Mouse (Mus musculus): Measurements from ENCODE around the gene Reps2. TPM values are rescaled to one million over a fixed set of nuclear protein-coding genes. Genes with fewer than 3 reads are reported as not detected.

Reps2 gene
- total and polyA plus RNA-seq, 3 experiments: 2.2 to 2.8 TPM; not detected in 1

DNA sequence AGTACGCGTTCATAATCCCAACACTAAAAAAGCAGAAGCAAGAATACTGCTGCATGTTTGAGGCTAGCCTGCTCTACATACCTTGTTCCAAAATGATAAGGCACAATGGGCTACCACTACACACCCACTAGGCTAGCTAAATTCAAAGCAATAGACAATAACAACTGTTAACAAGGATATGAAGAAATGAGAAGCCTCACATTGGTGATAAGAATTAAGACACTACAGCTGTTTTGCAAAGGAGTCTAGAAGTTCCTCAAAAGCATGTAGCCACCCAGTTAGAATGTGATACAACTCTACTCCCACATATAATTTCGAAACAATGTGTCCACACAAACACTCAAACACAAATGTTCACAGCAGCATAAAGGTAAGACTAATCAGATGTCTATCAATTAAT is 24.9 kb downstream of the Reps2 start (continued):
- no peak for TF ChIP-seq NELFE (IDR thresholded peaks at IDR 0.05; ENCODE audit: low read depth, low read length)

DNA sequence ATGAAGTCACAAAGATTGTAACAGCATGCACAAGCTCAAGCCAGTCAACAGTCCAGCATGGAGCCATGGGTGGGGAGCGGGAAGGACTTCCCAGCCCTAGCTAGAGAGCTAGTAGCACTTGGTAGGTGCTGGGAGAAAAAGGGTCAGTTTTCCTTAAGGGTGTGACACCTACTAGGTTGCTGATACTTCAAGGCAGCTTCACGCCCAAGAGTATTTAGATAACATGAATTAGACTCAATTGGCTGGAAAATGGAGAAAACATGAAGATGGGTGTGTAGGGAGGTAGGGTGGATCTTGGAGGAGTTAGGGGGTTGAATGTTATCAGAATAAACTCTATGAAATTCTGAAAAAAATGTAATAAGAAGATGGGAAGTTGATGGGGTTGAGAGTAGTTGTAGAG is 37.3 kb downstream of the Reps2 start:
- H3K4me1 ChIP-seq (ENCODE audit: control insufficient read depth in 1 of 2, insufficient read depth in 2 of 2, low read length in 2 of 2): peaks cover 0 to 10% of the 10 kb centered on the region in 2 experiments; a peak in 2 of 4 replicates
- H3K9me3 ChIP-seq (replicated peaks; ENCODE audit: insufficient read depth, low read length): no peaks in the 10 kb centered on the region
- H3K79me2 ChIP-seq (ENCODE audit: control insufficient read depth, insufficient read depth, low read length, poor library complexity): no peaks in the 10 kb centered on the region
- TF ChIP-seq E2F4 (IDR thresholded peaks at IDR 0.05; ENCODE audit: borderline replicate concordance, low read depth, low read length) (no peak), MAZ (IDR thresholded peaks at IDR 0.05; ENCODE audit: low read depth, low read length) (no peak), TBP (IDR thresholded peaks at IDR 0.05; ENCODE audit: low read depth, low read length) (no peak), POLR2AphosphoS5 (IDR thresholded peaks at IDR 0.05; ENCODE audit: borderline replicate concordance, low read depth, low read length) (no peak), RCOR1 (IDR thresholded peaks at IDR 0.05; ENCODE audit: low read depth, low read length) (no peak), RAD21 (IDR thresholded peaks at IDR 0.05; ENCODE audit: low read depth, low read length) (no peak), ZNF384 (IDR thresholded peaks at IDR 0.05; ENCODE audit: low read depth, low read length) (no peak), CTCF (IDR thresholded peaks at IDR 0.05 in 2 of 3, conservative IDR thresholded peaks at IDR 0.05 in 1 of 3; ENCODE audit: control insufficient read depth in 1 of 3, insufficient read depth in 1 of 3, low read depth in 2 of 3, low read length in 3 of 3, poor library complexity in 1 of 3, severe bottlenecking in 1 of 3) (no peak), POLR2A (IDR thresholded peaks at IDR 0.05; ENCODE audit: control insufficient read depth in 1 of 2, insufficient read depth in 1 of 2, low read depth in 1 of 2, low read length in 2 of 2, poor library complexity in 1 of 2) (no peak), MAFK (IDR thresholded peaks at IDR 0.05; ENCODE audit: borderline replicate concordance, low read depth, low read length) (no peak)
- no peaks in the 10 kb centered on the region for H3K27me3 ChIP-seq (ENCODE audit: control insufficient read depth in 1 of 2, insufficient read depth in 2 of 2, low read length in 2 of 2)
- peak; percentile 27 for DNase-seq (ENCODE audit: low read depth, low spot score)
- no peak overlapping the region for H3K27ac ChIP-seq (ENCODE audit: control insufficient read depth, low read depth, low read length)
- no peak overlapping the region for H3K9ac ChIP-seq (ENCODE audit: control insufficient read depth, low read depth, low read length, poor library complexity, severe bottlenecking)
- H3K36me3 ChIP-seq (ENCODE audit: control insufficient read depth in 1 of 2, insufficient read depth in 2 of 2, low read length in 2 of 2): peaks cover 0 to 5% of the 10 kb centered on the region in 2 experiments; a peak in 2 of 4 replicates
- no peak overlapping the region for H3K4me3 ChIP-seq (ENCODE audit: control insufficient read depth in 1 of 2, insufficient read depth in 1 of 2, low read depth in 2 of 2, low read length in 2 of 2)

DNA sequence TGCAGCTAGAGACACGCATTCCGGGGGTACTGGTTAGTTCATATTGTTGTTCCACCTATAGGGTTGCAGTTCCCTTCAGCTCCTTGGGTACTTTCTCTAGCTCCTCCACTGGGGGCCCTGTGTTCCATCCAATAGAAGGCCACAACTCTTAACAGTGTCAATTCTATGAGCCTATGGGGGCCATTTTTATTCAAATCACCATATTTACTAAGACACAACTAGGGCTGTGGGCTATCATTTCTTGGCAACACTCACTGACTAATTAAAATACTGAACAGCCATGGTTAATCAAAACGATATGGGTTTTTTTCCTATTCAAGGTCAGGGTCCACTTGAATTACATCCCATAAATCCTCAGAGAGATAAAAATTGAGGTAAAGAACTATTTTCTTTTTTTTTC is 43.8 kb downstream of the Reps2 start:
- TF ChIP-seq BHLHE40 (IDR thresholded peaks at IDR 0.05; ENCODE audit: borderline replicate concordance, low read depth, low read length): no peak
- TF ChIP-seq MXI1 (IDR thresholded peaks at IDR 0.05; ENCODE audit: low read depth, low read length): no peak
- TF ChIP-seq POLR2AphosphoS2 (IDR thresholded peaks at IDR 0.05; ENCODE audit: low read length): no peak
- no peak for TF ChIP-seq POLR2A (IDR thresholded peaks at IDR 0.05; ENCODE audit: control insufficient read depth in 1 of 2, insufficient read depth in 1 of 2, low read depth in 1 of 2, low read length in 2 of 2, poor library complexity in 1 of 2)
- TF ChIP-seq ZMIZ1 (IDR thresholded peaks at IDR 0.05; ENCODE audit: low read depth, low read length): no peak
- TF ChIP-seq KAT2A (conservative IDR thresholded peaks at IDR 0.05; ENCODE audit: low read depth, low read length): no peak
- no peak for TF ChIP-seq CHD1 (IDR thresholded peaks at IDR 0.05; ENCODE audit: low read depth, low read length)
- no peak overlapping the region for H3K27ac ChIP-seq (ENCODE audit: control insufficient read depth, low read depth, low read length)
- H3K79me2 ChIP-seq (ENCODE audit: control insufficient read depth, insufficient read depth, low read length, poor library complexity): no peaks in the 10 kb centered on the region; the same call in 1 of the 2 replicates
- no peaks in the 10 kb centered on the region for H3K4me1 ChIP-seq (ENCODE audit: control insufficient read depth in 1 of 2, insufficient read depth in 2 of 2, low read length in 2 of 2)
- no peak for DNase-seq (ENCODE audit: low read depth, low spot score)
- no peaks in the 10 kb centered on the region for H3K9me3 ChIP-seq (replicated peaks; ENCODE audit: insufficient read depth, low read length)
- H3K27me3 ChIP-seq (ENCODE audit: control insufficient read depth in 1 of 2, insufficient read depth in 2 of 2, low read length in 2 of 2): no peaks in the 10 kb centered on the region
- H3K36me3 ChIP-seq (ENCODE audit: control insufficient read depth in 1 of 2, insufficient read depth in 2 of 2, low read length in 2 of 2): no peaks in the 10 kb centered on the region
- H3K4me3 ChIP-seq (ENCODE audit: control insufficient read depth in 1 of 2, insufficient read depth in 1 of 2, low read depth in 2 of 2, low read length in 2 of 2): no peak overlapping the region
- H3K9ac ChIP-seq (ENCODE audit: control insufficient read depth, low read depth, low read length, poor library complexity, severe bottlenecking): no peak overlapping the region
